Mouse (Mus musculus) lung, embryonic 16.5 days (tissue): Measurements from ENCODE around the gene Sspn. TPM values are rescaled to one million over a fixed set of nuclear protein-coding genes. Genes with fewer than 3 reads are reported as not detected.

Source experiments
- ATAC-seq: fragments of 200-750 bp; cut with Nextera tagmentation; 2 replicates; pipeline ENCODE4 v1.8.0; 2017; ENCODE audit warnings: low read depth, mild to moderate bottlenecking, moderate library complexity
- H3K27ac ChIP-seq: fragments of 300-500 bp; sonication (generic); 2 replicates; pipeline ENCODE4 v1.5.1; 2014; ENCODE audit warnings: mild to moderate bottlenecking, control low read depth, low read length
- H3K27me3 ChIP-seq: fragments of 300-500 bp; sonication (generic); 2 replicates; pipeline ENCODE4 v1.6.1; 2014; ENCODE audit warnings: low read depth, low read length, mixed read lengths; ENCODE audit not compliant: control insufficient read depth, insufficient read depth
- H3K36me3 ChIP-seq: fragments of 300-500 bp; sonication (generic); 2 replicates; pipeline ENCODE4 v1.6.1; 2014; ENCODE audit warnings: low read length; ENCODE audit not compliant: control insufficient read depth, insufficient read depth
- H3K4me1 ChIP-seq: fragments of 300-500 bp; sonication (generic); replicated peaks from 2 replicates; pipeline ENCODE4 v1.6.1; 2014; ENCODE audit warnings: low read length, mixed read lengths; ENCODE audit not compliant: control insufficient read depth, insufficient read depth
- H3K4me2 ChIP-seq: fragments of 300-500 bp; sonication (generic); 2 replicates; pipeline ENCODE4 v1.6.1; 2014; ENCODE audit warnings: low read depth, low read length, control low read depth
- H3K4me3 ChIP-seq: fragments of 300-500 bp; sonication (generic); 2 replicates; pipeline ENCODE4 v1.5.1; 2014; ENCODE audit warnings: mild to moderate bottlenecking, low read length, control low read depth
- H3K9ac ChIP-seq: fragments of 300-500 bp; sonication (generic); 2 replicates; pipeline ENCODE4 v1.6.1; 2014; ENCODE audit warnings: low read length, control low read depth
- H3K9me3 ChIP-seq: fragments of 300-500 bp; sonication (generic); 2 replicates; pipeline ENCODE4 v1.6.1; 2016; ENCODE audit warnings: low read length; ENCODE audit not compliant: control insufficient read depth
- WGBS: fragments of 180-500 bp; shearing (Covaris S2); extraction: QIAGEN DNeasy Blood & Tissue Kit; methylation state at CpG from one replicate; pipeline ENCODE4 v1.1.7; 2014; 5-methylcytosine and 5-hydroxymethylcytosine counted together
- polyA plus RNA-seq: library from polyadenylated mRNA; unstranded; fragments of >200 nt; fragmentation: Nextera tagmentation; extraction: Ambion mirVana; gene quantifications from 2 replicates; pipeline ENCODE4 v1.2.1, GENCODE M21; 2015

Gene Sspn
- polyA plus RNA-seq, 1 experiment from 2014 or later: 13.4 TPM

- no peak overlapping the region for H3K4me2 ChIP-seq
- H3K4me1 ChIP-seq: no peaks in the 10 kb centered on the region
- no peak for ATAC-seq
- no peaks in the 10 kb centered on the region for H3K27me3 ChIP-seq
- no peaks in the 10 kb centered on the region for H3K9me3 ChIP-seq
- no peak overlapping the region for H3K4me3 ChIP-seq
- 60% methylated on average over 8 of the region's 8 CpGs for WGBS
- H3K36me3 ChIP-seq: no peaks in the 10 kb centered on the region
- no peak overlapping the region for H3K27ac ChIP-seq
- H3K9ac ChIP-seq: no peak overlapping the region
Observed at GRCm38 (mm10) chr6:145977771-145978450, 46.5 kb downstream of the Sspn start.

DNA sequence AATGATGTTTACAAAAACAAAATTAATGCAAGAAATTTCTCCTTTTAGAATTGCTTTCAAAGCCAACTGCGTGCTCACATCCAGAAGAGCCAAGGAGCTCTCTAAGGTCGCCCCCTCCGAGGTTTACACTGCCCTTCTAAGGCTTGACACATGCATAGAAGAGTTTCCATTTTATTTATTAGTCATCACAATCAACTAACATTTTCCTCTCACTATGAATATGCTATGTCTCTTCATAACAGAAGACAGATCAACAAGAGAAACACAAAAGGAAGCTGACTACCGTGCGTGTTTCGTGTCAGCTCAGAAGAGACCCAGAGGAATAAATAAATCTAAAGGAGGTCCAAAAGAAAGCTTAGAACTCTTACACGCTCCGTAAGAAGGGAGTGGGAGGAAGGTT is 49.6 kb downstream of the Sspn start:
- WGBS: 77% methylated on average over 8 of the region's 8 CpGs
- Histone ChIP-seq H3K4me3 (no peak overlapping the region), H3K4me1 (no peaks in the 10 kb centered on the region), H3K27ac (no peak overlapping the region), H3K9me3 (0 out of 2 replicates have a peak, but pooled peaks cover 2% of the 10 kb centered on the region), H3K36me3 (no peaks in the 10 kb centered on the region), H3K9ac (no peak overlapping the region), H3K27me3 (no peaks in the 10 kb centered on the region), H3K4me2 (no peak overlapping the region)
- no peak for ATAC-seq

- no peaks in the 10 kb centered on the region for H3K36me3 ChIP-seq
- ATAC-seq: no peak
- H3K27me3 ChIP-seq: no peaks in the 10 kb centered on the region
- H3K4me1 ChIP-seq: no peaks in the 10 kb centered on the region
- WGBS: 84% methylated on average over 4 of the region's 4 CpGs
- no peak overlapping the region for H3K9ac ChIP-seq
- no peak overlapping the region for H3K4me2 ChIP-seq
- H3K4me3 ChIP-seq: no peak overlapping the region
- H3K27ac ChIP-seq: no peak overlapping the region
- 0 out of 2 replicates have a peak, but pooled peaks cover 2% of the 10 kb centered on the region for H3K9me3 ChIP-seq
Observed at GRCm38 (mm10) chr6:145982335-145982734, 50.9 kb downstream of the Sspn start.

DNA sequence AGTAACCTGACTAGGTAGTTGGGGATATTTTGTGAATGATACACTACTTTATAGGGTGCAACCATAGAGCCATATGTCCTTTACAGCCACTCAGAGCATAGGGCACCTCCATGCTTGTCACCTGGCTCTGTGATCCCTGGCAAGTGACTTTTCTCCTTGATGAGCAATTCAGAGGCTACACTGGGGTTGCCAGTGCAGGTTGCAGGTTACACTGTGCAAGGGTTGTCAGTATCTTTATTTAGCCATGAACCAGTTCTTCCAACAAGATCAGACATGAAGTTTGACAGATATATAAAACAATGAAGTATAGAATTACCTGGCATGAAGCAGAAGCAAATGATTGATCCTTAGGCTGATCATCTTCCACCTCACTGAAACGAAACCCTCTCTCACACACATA is 59.1 kb downstream of the Sspn start:
- no peaks in the 10 kb centered on the region for H3K27me3 ChIP-seq
- no peaks in the 10 kb centered on the region for H3K9me3 ChIP-seq
- H3K4me2 ChIP-seq: no peak overlapping the region
- no peak overlapping the region for H3K9ac ChIP-seq
- ATAC-seq: no peak
- no peak overlapping the region for H3K4me3 ChIP-seq
- H3K27ac ChIP-seq: no peak overlapping the region
- WGBS: 78% methylated on average over 1 of the region's 1 CpGs
- no peaks in the 10 kb centered on the region for H3K36me3 ChIP-seq
- no peaks in the 10 kb centered on the region for H3K4me1 ChIP-seq

DNA sequence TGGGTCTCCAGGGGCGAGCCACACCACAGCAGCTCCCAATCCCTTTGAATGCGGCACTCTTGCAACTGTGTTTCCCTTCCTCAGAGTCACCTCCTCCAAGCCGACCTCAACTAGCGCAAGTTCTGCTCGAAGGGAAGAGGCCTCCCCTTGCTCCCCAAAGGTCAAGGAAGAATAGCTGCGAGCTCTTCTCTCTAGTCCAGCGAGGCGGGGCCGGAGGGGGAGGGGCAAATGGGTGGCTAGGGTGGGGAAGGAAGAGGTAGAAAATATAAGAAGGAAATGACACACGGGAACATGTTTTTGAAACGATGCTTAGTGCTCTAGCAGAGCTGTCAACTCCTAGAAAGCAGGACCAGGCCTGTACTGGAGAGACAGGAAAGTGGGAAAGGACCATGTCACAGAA is 61.1 kb downstream of the Sspn start:
- no peak overlapping the region for H3K4me2 ChIP-seq
- H3K4me3 ChIP-seq: no peak overlapping the region
- no peak for ATAC-seq
- no peaks in the 10 kb centered on the region for H3K4me1 ChIP-seq
- WGBS: 73% methylated on average over 11 of the region's 11 CpGs
- H3K9ac ChIP-seq: no peak overlapping the region
- H3K27ac ChIP-seq: no peak overlapping the region
- no peaks in the 10 kb centered on the region for H3K27me3 ChIP-seq
- H3K36me3 ChIP-seq: no peaks in the 10 kb centered on the region
- H3K9me3 ChIP-seq: no peaks in the 10 kb centered on the region

- H3K27ac ChIP-seq: no peak overlapping the region
- H3K9me3 ChIP-seq: no peaks in the 10 kb centered on the region
- no peaks in the 10 kb centered on the region for H3K36me3 ChIP-seq
- H3K4me3 ChIP-seq: no peak overlapping the region
- 48% methylated on average over 10 of the region's 10 CpGs for WGBS
- no peak overlapping the region for H3K4me2 ChIP-seq
- H3K4me1 ChIP-seq: no peaks in the 10 kb centered on the region
- H3K27me3 ChIP-seq: no peaks in the 10 kb centered on the region
- ATAC-seq: no peak
- no peak overlapping the region for H3K9ac ChIP-seq
Observed at GRCm38 (mm10) chr6:145992985-145993384, 61.5 kb downstream of the Sspn start.

DNA sequence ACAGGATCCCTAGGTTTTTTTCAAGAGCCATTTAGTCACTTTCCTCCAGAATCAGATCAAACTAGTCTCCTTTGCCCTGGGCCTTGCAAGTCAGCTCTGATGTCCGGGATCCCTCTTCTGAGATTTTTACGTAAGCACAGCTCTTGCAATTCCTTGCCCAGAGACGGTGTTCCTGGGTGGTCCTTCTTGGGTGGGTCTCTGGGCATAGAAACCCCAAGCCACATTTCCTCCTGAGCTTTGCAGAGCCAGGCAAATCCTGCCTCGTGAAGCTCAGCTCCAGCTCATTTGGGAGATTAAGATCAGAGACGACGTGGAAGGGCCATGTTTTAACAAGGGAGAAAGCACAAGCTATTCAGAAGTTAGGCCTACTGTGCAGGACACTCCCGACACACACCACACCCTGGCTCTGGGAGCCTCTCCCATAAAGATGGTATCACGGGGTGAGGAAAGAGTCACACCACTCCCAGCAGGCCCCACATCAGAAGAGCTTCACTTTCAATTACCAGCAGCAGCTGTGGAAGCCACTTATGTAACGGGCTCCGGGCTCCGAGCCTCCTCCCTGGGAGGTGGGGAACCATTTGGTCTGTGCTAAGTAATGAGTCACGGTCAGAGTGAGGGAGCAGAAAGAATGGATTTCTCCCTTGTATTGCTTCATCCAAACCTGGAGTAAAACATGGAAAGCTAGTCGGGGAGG is 67.0 kb downstream of the Sspn start:
- Histone ChIP-seq H3K9me3 (no peaks in the 10 kb centered on the region), H3K4me2 (no peak overlapping the region), H3K4me3 (no peak overlapping the region), H3K36me3 (no peaks in the 10 kb centered on the region), H3K9ac (no peak overlapping the region), H3K4me1 (no peaks in the 10 kb centered on the region), H3K27ac (0 out of 2 replicates have a peak overlapping the region, but pooled peaks have one; percentile 19), H3K27me3 (no peaks in the 10 kb centered on the region)
- 28% methylated on average over 13 of the region's 13 CpGs for WGBS
- ATAC-seq: peak; percentile 75

GRCm38 (mm10) chr6:146000767-146001166 is 69.3 kb downstream of the Sspn start:
- H3K9ac ChIP-seq: no peak overlapping the region
- H3K4me2 ChIP-seq: no peak overlapping the region
- ATAC-seq: no peak
- H3K27me3 ChIP-seq: no peaks in the 10 kb centered on the region
- no peaks in the 10 kb centered on the region for H3K36me3 ChIP-seq
- no peaks in the 10 kb centered on the region for H3K9me3 ChIP-seq
- H3K4me3 ChIP-seq: no peak overlapping the region
- H3K4me1 ChIP-seq: no peaks in the 10 kb centered on the region
- WGBS: 89% methylated on average over 1 of the region's 1 CpGs
- no peak overlapping the region for H3K27ac ChIP-seq

- no peaks in the 10 kb centered on the region for H3K9me3 ChIP-seq
- H3K36me3 ChIP-seq: no peaks in the 10 kb centered on the region
- no peak overlapping the region for H3K4me3 ChIP-seq
- no peak overlapping the region for H3K9ac ChIP-seq
- no peak overlapping the region for H3K4me2 ChIP-seq
- H3K27me3 ChIP-seq: no peaks in the 10 kb centered on the region
- WGBS: 84% methylated on average over 22 of the region's 22 CpGs
- no peak overlapping the region for H3K27ac ChIP-seq
- H3K4me1 ChIP-seq: no peaks in the 10 kb centered on the region
- ATAC-seq: no peak
Observed at GRCm38 (mm10) chr6:146001396-146002191, 70.2 kb downstream of the Sspn start.
